Mouse (Mus musculus) layer of hippocampus, adult 9-10 months (tissue): ENCODE measurements around the gene Lgals4.

Experiments
- DNase-seq: peaks from one replicate; pipeline ENCODE4 v3.0.0; 2022; ENCODE audit warnings: low spot score

Lgals4 gene

DNA sequence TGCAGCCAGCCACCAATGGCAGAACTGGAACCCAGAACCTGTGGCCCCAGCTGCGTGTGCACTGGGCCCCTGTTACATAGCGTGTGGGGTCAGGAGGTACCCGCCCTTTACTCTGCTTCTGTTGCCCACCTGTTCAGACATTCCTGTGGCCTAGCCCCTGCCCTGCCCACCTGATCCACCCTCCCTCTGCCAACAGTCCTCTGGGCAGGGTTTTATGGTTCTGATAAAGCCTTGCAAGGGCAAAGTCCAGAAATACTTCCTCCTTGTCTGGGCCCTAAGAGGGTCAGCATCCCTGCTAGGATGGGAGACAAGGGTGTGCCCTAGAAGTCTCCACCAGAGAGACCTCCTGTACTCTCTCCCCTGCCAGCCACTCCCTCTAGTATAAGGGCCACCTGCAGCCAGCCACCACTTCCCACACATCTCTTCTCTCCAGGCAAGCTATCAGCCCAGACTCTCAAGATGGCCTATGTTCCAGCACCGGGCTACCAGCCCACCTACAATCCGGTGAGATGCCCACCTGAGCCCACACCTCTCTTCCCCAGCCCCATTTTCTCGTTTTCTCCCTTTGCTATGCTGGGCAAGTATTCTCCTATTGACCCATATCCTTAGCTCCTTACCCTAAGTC lies at the start of gene Lgals4:
Lgals4 (plus strand) TSS at position 132 of the 625 bp plus-strand sequence.
- DNase-seq = no peak

DNA sequence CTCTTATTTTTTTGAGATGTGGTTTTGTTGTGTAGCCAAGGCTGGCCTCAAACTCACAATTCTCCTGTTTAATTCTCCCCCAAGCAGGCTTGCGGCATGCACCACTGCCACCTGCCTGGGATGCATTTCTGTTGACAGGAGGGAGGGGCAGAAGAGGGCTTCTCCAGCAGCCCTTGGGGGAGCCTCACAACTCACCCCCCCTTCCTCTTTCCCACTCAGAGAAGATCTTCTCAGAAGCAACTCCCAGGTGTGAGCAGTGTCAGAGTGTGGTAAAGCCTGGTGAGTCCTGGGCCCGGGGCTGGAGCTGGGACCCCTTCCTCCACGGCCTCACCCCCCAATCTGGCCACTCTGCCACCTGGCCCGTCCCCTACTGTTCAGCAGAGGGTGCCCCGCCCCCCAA lies 48.5 kb upstream of the Lgals4 start:
- DNase-seq = no peak

DNA sequence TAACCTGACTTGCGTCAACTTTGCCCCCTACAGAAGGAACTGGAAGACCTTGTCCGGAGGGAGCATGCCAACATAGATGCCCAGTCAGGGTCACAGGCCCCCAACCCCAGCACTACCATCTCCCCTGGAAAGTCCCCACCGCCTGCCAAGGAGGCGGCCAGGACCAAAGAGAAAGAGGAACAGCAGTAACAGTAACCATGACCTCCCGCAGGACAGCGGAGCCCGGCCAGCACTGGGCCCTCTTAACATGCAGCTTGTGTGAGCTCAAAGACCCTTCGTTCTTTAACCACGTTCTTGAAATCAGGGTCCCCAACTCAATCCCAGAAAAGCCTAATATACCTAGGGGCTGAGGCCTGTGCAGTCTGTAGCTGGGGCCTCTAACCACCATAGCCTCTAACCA lies 45.8 kb upstream of the Lgals4 start:
- DNase-seq = no peak

DNA sequence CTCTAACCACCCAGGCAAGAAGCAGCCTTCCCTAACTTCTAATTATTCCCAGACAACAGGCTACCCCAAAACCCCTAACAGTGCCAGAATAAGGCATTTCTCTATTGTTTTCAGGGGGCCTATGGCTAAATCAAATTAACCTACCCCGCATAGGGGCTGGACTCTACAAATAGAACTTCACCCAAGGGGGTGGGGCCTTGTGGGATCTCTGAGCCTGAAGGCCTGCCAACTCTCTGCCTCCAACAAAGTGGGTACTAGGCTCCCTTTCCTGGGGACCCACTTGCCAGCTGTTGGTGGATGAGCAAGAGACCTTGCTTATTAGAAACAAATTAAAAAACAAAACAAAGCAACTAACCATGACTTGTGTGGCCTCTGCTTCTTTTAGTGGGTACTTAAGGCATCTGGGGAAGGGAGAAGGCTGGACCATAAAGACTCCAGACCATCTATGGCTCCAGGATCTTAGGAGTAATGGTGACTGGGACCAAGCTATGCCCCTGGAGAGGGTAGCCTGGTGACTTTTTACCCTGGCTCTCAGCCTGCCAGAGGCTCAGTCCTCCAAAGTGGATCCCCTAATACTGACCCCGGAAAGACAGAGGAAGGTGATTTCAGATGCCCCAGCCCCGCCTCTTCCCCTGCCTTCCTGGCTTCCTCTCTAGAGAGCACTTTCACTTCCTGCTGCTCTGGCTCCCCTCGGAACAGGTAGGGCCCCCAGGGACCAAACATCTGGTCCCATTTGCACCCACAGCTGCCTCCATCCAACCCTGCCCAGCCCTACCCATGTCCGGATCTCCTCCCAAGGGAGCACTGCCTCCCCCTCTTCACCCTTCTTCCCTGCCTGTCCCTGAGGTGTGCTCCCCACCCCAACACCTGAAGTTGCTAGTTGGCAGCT lies 45.1 kb upstream of the Lgals4 start, which contains the start of gene Rinl:
Rinl (plus strand) TSS at position 663 of the 889 bp plus-strand sequence.
- no peak for DNase-seq

DNA sequence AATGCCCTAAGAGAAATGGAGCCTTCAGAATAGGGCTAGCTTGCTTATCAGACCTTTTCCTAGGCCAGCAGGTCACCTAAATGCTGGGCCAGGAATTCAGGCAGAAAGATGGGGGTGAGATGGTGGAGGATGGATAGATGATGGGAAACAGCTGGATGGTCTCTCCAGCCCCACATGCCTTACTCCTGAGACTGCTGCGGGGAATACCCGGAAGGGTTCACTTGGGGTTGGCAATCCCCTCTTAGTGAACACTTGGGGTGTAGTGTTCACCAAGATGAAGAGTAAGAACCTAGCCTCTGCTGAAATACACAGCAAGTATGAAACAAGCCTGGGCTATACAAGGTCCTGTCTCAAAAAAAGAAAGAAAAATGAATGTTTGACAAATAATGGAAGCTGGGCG lies 44.4 kb upstream of the Lgals4 start:
- DNase-seq = no peak

DNA sequence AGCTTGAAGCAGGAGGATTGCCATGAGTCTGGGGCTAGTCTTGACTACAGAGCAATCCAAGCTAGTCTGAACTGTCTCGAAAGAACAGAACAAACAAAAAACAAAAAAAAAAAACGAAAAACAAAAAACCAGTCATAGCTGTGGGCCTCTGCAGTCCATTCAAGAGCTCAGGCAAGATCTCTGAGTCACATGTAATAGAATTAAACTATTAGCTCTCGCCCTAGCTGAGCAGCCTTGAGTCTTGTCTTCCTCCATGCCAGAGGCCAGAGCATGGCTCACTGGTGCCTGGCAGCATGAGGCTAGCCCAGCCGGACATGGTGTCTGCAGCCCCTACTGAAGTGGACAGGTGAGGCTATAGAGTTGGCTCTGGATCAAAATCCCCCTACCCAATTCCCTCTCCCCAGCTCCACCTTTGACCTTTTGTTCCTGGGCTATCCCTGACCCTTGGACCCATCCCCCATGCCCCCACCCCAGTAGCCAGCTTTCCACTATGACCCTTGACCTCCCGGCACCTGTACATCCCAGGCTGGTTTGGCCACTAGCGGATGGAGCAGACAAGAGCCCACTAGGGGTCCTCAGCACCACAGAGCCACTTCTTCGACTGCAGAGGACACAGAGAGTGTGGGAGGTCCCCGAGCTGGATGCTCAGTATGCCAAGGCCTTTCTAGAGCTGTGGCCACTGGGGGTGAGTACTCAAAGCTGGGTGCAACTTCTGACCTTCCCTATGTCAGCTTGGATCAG lies 43.4 kb upstream of the Lgals4 start:
- no peak for DNase-seq

DNA sequence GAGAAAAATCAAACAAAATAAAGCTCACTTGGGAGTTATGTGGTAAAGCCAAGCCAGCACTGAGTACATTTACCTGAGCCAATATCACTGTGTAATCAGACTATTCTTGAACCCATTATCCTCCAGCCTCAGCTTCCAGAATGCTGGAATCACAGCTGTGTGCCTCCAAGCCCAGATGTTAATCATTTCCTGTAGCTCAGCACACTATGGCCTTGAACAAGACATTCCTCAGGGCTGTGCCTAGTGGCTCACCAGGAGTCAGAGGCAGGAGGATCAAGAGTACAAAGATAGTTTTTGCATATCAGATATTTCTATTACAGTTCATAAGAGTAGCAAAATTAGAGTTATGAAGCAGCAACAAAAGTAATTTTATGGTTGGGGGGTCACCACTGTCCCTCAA lies 41.9 kb upstream of the Lgals4 start:
- DNase-seq = no peak

DNA sequence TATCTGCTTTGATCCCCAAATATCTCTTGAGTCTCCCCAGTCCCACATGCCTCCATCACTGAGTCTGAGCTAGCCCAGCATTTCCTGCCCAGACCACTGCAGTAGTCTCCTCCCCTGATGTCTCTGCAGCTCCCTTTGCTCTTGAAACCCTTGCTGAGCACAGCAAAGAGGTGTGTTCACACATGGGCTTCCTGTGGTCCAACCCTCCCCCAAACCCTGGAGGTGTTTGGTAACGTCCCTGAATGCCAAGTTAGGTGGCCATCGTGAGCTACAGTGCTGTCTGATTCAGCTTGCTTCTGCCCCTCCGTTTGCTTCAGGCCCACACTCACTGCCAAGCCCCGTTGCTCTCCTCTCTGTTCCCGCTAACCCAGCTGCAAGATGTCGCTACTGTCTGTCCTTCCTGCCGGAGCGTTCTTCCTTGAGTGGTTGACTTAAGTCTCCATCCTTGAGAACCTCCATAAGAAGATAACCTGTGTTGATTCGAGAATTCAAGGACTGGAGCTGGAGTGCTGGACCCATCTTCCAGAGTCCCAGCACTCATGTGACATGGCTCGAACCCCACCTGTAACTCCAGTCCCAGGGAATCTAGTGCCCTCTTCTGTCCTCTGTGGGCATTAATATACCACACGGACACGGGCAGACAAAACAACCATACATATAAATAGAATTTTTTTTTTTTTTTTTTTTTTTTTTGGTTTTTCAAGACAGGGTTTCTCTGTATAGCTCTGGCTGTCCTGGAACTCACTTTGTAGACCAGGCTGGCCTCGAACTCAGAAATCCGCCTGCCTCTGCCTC lies 41.1 kb upstream of the Lgals4 start:
- no peak for DNase-seq

DNA sequence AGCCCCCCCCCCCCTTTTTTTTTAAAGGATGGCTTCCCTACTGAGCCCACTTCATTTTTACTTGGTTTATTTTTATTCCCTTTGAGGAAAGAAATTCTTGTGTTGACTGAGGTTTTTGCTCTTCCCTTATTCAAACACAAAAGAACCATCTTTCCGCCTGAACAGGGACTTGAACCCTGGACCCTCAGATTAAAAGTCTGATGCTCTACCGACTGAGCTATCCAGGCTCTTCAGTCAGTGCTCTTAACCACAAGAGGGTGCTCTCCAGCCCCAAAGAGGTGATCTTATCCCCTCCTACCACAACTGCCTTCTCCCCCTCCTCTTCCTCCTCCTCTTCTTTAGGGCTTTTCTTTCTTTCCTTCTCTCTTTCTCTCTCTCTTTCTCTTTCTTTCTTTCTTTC lies 39.8 kb upstream of the Lgals4 start:
- no peak for DNase-seq

DNA sequence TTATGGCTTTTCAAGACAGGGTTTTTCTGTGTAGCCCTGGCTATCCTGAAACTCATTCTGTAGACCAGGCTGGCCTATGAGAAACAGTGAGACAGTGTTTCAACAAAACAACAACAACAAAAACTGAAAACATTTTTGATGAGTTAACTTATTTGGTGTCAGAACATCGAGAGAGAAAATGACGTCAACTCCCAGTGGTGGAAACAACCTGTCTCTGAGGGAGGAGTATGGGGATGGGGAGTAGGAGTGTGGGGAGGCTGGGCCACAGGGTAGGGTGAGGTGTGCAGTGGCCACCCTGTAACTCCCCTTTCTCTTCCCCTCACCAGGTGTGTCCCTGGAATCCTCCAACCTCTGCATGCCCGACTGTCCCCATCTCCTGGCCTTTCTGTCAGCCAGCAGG lies 39.2 kb upstream of the Lgals4 start:
- no peak for DNase-seq

DNA sequence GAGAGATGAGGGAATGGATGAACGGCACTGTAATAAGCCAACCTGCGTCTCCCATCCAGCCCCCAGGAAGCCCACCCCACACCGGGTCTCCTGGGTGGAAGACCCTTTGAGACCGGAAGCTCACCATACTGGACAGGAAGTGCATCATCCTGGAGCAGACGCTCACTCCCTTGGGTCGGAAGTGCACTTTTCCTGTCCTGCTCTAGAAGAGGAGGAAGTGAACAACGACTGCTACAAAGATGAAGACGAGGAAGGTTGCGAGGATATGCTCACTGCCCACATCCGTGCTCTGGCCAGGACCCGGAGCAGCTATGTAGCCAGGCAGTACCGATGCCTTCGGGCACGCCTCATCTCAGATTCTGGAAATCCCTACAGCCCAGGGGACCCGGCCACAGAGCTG lies 37.8 kb upstream of the Lgals4 start:
- no peak for DNase-seq

DNA sequence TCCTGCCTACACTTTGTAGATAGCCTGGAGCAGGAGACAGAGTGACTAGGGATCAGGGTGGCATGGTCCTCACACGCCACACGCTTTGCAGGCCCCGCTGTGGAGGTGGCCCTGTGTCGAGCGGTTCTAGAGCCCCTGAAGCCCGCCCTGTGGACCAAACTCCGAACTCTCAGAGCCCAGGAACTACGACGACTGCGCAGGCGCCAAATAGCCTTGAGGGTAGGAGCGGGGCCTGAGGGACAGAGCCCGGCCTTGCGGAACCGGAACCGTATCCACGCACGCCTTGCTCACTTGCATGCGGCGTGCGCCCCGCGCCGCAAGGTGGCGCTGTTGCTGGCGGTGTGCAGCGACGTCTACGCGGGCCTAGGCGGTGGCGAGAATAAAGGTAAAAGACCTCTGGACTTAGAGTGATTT lies 37.1 kb upstream of the Lgals4 start:
- DNase-seq = no peak

DNA sequence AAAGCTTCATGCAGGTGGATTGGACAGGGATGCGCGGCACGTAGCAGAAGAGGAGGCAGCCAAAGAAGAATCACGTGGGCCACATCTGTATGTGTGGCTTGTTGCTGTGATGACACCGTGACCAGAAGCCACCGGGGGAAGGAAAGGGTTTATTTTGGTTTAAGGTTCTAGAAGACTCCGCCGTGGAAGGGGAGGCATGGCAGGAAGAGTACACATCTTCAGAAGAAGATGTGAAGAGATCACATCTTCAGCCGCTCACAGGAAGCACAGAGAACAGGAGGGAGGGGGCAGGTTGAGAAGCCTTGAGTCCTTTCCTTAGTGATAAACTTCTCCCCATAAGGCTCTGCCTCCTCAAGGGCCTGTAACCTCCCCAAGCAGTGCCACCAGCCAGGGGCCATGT lies 33.7 kb upstream of the Lgals4 start:
- DNase-seq = no peak

DNA sequence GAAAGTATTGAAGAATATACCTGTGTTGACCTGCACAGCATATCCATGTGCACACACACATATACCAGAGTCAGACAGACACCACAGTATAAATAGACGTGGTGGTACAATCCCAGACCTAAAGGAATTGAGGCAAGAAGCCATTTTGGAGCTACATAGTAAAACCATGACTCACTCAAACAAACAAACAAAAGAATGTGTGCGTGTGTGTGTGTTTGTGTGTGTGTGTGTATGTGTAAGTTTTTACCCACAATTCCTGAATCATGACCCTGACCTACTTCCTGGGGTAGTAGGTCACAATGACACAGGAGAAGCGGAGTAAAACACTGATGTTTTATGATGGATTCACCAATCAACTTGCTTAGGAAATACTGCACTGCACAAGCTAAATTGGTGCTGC lies 32.2 kb upstream of the Lgals4 start:
- no peak for DNase-seq

DNA sequence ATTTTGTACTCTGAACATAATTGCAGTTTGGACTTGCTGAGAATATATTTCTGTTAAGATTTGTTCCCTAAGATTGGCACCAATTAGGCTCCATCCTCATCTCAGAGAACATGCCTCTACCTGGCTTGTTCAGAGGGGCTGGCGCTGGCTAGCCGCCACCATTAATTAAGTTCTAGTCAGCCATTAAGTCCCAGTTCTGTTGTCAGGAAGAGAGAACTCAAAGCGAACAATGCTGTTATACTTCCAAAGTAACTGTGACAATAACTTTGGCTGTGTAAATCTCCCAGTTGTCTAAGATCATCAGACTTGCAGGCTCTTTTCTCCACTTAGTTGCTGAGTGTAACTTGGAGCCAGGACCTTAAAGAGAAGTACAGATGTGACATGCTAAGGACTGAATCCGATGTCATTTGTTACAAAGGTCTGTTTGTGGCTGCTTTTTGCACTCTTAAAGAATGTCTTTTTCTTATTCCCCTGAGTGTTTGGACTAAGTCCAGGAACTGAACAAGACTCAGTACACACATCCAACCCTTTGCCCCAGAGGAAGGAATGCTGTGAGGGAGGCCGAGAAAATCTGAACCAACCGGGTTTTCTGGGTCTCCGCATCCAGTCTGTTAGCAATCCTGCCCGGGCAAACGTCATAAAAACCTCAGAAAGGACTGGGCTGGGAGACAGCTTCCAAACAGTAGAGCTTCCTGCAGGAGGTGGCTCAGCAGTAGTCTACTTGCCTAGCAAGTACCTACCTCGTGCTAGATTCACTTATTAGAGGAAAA lies 31.6 kb upstream of the Lgals4 start:
- no peak for DNase-seq

DNA sequence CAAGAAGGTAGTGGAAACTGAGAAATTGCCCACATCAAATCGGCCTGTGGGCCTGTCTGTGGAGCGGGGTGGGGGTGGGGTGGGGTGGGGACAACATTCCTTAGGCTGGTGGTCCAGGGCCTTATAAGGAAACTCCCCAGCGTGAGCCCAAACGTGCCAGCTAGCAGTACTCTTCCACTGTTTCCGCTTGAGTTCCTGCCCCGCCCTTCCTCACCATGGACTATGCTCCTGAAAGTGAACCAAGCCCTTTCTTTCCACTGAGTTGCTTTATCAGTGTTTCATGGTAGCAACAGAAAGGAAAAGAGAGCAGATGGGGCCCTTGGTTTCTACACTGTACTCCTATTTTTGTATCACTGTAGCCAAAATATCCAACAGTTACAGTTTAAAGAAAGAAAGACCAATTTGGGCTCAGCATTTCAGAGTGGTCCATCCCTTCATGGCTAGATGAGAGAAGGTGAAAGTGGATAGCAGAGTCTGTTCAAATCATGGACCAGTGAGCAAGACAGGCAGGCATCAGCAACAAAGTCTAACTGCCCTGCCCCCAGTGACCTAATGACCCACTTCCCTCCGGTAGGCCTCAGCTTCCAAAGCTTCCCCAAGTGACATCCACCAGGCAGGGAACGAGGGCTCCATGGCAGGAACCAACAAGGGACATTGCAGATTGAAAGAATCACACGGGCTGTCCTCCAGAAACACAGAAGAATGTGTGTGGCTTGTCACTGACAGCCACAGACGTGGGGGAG lies 30.6 kb upstream of the Lgals4 start:
- DNase-seq = no peak

DNA sequence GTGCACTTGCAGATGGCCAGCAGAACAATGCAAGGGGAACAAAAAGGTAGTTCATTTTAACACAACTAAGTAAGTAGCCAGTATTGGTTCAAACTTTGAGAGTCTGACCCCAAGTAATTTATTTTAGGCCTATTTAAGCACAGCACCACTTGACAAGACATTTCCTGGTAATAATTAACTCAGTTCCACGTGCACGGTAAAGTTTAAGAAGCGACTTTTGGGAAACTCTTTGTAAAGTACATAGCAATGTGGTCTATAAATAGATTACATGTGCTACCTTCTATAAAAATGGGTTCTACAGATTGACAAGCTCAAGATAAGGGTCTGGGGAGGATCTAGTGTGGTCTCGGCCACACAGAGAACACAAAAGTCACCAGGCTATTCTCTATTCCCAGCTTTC lies 29.9 kb upstream of the Lgals4 start:
- no peak for DNase-seq

DNA sequence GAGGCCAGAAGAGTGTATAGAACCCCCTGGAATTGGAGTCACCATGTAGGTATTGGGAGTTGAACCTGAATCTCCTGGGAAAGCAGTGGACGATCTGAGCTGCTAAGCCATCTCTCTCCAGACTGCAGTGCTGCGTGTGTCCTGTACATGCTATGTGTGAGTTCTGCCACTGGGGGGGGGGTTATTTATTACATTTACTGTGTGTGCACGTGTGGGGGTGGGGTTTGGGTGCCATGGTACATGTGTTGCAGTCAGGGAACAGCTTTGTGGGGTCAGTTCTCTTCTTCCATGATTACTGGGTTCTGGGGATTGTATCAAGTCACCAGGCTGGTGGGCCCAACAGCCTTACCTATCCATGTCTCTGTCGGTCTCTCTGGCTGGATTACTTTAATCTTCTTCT lies 26.8 kb upstream of the Lgals4 start:
- DNase-seq = no peak

DNA sequence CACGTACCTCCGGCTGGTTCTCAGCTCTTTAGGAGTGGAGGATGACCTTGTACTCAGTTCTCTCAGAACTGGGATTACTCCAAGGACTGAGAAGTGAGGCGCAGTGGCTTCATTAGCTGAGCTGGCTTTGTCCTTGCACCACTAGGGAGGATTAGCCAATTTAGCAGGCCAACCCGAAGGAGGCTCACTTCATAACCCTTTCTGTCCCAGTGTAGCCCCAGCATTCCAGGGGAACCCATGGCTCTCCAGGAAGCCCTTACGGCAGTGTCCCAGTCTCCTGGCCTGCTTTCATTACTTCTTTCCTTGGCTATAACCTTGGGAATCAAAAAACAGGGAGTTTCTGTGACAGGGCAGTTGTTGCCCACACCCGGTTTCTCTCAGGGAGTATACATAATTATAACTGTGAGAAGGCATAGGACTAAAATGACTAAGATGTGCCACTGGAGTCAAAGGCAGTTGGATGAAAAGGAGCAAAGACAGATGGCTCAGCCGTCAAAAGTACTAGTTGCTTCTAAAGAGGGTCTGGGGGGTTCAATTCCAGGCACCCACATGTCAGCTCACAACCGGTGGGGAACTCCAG lies 25.9 kb upstream of the Lgals4 start:
- no peak for DNase-seq
